Mouse (Mus musculus): Measurements from ENCODE around the gene Ppp2r5c. TPM values are rescaled to one million over a fixed set of nuclear protein-coding genes. Genes with fewer than 3 reads are reported as not detected.

Ppp2r5c gene
- 89.5 TPM for polyA plus RNA-seq (2014; fragmentation: Illumina TruSeq; extraction: RNeasy Lipid Tissue Mini Kit (QIAGEN cat#74804); ENCODE audit: low read depth, low replicate concordance)

DNA sequence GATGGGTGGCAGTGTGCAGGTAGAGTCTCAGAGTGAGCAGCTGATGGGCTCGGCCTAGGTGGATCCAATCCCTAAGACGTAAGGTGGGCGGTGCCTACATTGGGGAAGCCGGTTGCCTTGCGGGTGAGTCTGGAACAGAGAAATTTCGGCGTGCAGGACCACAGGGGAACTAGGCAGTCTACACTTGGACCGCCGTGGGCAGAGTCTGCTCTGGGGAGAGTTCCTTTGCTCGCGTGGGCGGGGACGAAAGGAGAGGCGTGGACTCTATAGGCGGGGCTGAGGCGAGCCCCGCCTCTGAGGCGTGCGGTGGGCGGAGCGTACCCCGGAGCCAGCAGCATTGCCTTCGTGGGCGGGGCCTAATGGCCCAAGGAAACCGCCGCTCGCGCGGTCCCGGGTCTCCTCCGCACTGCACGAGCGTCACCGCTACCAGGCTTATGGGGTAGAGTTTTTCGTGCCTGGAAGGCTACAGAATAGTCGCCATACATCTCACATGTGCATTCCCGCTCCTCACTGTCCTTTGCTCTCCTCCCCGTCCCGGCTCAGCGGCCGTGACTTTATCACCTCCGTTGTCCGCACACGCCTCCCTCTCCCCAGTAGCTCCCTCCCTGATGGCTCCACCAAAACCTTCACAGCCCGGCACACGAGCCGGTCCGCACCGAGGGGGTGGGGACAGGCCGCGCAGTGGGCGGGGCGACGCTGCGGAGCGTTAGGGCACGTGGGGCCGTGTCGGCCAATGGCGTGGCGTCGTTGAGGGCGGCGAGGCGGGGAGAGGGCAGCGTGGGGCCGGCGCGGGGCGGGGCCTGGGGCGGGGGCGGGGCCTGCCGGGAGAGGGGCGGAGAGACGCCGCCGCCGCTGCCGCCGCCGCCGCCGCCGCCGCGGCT lies at the start of gene Ppp2r5c:
Ppp2r5c (plus strand) TSS at position 831 of the 881 bp plus-strand sequence.

DNA sequence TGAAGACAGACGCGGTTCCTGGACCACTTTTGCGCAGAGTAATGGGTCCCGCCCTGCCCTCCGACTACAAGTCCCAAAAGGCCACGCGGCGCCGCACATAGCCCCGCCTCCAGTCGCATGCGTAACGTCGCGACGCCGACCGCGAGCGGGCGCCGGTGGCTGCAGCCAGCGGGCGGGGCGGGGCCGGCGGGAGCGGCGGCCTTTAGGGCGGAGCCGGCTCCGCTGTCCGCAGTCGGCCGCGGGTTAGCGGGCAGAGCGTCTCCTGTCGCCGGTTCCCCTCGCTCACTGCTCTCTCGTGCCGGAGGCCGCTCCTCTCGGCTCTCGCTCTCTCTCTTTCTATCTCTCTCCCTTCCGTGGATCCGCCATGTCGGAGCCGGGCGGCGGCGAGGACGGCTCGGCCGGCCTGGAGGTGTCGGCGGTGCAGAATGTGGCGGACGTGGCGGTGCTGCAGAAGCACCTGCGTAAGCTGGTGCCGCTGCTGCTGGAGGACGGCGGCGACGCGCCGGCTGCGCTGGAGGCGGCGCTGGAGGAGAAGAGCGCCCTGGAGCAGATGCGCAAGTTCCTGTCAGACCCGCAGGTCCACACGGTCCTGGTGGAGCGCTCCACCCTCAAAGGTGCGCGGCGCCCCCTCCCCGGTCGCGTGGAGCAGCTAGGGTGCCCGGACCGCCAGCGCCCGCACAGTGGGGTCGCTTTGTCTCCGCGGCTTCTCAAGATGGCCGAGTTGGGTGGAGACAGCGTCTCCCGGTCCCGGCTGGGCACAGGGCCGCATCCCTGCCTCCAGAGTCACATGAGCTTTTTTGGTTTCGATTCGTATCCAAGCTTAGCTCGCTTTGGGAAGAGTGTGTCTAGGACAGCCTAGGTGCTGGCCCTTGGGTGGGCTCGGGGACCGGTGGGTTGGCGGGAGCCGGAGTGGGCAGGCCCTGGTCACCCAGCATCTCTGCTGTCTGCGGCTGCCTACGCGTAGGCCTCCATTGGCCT lies 154.6 kb downstream of the Ppp2r5c start, which contains the start of gene Dync1h1:
Dync1h1 (plus strand) TSS at position 212 of the 978 bp plus-strand sequence.

Other genes with a start within 250 kb of the Ppp2r5c start
- 2.1 TPM for gene Dio3, start 168.1 kb upstream of the Ppp2r5c start, polyA plus RNA-seq (2014; fragmentation: Illumina TruSeq; extraction: RNeasy Lipid Tissue Mini Kit (QIAGEN cat#74804); ENCODE audit: low read depth, low replicate concordance)
- gene Dync1h1, start 154.3 kb downstream of the Ppp2r5c start, polyA plus RNA-seq (2014; fragmentation: Illumina TruSeq; extraction: RNeasy Lipid Tissue Mini Kit (QIAGEN cat#74804); ENCODE audit: low read depth, low replicate concordance) = 117 TPM
- gene 1700001K19Rik, start 235.5 kb downstream of the Ppp2r5c start, polyA plus RNA-seq (2014; fragmentation: Illumina TruSeq; extraction: RNeasy Lipid Tissue Mini Kit (QIAGEN cat#74804); ENCODE audit: low read depth, low replicate concordance) = 9.1 TPM